Mouse (Mus musculus) adrenal gland, postnatal 25 days (tissue): ENCODE results near the gene Nfib. TPM values are rescaled to one million over a fixed set of nuclear protein-coding genes. Genes with fewer than 3 reads are reported as not detected.

ENCODE experiments used
- total RNA-seq: library from RNA; stranded (reverse); gene quantifications from 2 replicates; pipeline ENCODE4 v1.2.3, GENCODE M21; 2021

Gene Nfib
- total RNA-seq, 1 experiment from 2014 or later: 134 TPM

Other genes starting within 250 kb of the Nfib start
- 20.1 and 22.4 TPM in 2 replicates for gene Zdhhc21, start 154.2 kb upstream of the Nfib start, total RNA-seq
- not detected in 2 replicates for gene Cer1, start 179.4 kb upstream of the Nfib start, total RNA-seq